Mouse (Mus musculus) heart, adult 18-20 months (tissue): ENCODE results near the gene Nisch. TPM values are rescaled to one million over a fixed set of nuclear protein-coding genes. Genes with fewer than 3 reads are reported as not detected.
A peak's percentile ranks its signal among the peaks of the same experiment; 100 is the strongest.

Experiments used
- DNase-seq, 2 experiments: peaks; one replicate each; pipeline ENCODE4 v3.0.0; 2021 to 2022; ENCODE audit warnings: mixed read lengths in 1 of 2
- total RNA-seq, 2 experiments: library from RNA; stranded (reverse); gene quantifications; 2 replicates each; pipeline ENCODE4 v1.2.3; 2021

Nisch gene
- total RNA-seq, 2 experiments from 2014 or later: 118 to 119 TPM

- peak; percentile 70 to 84 for DNase-seq
Measured at GRCm38 (mm10) chr14:31215157-31216002, 1.4 kb downstream of the Nisch start.

- DNase-seq: no peak
Measured at GRCm38 (mm10) chr14:31214684-31215083, 2.1 kb downstream of the Nisch start.

GRCm38 (mm10) chr14:31213868-31214267 is 2.9 kb downstream of the Nisch start:
- no peak for DNase-seq

- no peak for DNase-seq
Measured at GRCm38 (mm10) chr14:31212499-31212898, 4.2 kb downstream of the Nisch start.

GRCm38 (mm10) chr14:31211854-31212253 is 4.9 kb downstream of the Nisch start:
- no peak for DNase-seq

- DNase-seq: peak; percentile 69 to 83
Measured at GRCm38 (mm10) chr14:31209133-31209557, 7.6 kb downstream of the Nisch start.

GRCm38 (mm10) chr14:31208084-31208483 is 8.7 kb downstream of the Nisch start, which contains the start of gene Tnnc1:
Tnnc1 (plus strand) TSS chr14:31208312.
- DNase-seq: peak; percentile 66 to 75

GRCm38 (mm10) chr14:31207070-31207830 is 9.5 kb downstream of the Nisch start:
- DNase-seq: peak in 1 of 2 experiments; percentile 46

- DNase-seq: peak; percentile 96 to 98
Measured at GRCm38 (mm10) chr14:31206472-31206981, 10.2 kb downstream of the Nisch start.

GRCm38 (mm10) chr14:31205562-31206467 is 10.9 kb downstream of the Nisch start:
- DNase-seq: peak; percentile 61 to 75

- no peak for DNase-seq
Measured at GRCm38 (mm10) chr14:31205244-31205561, 11.5 kb downstream of the Nisch start.

- DNase-seq: no peak
Measured at GRCm38 (mm10) chr14:31204844-31205243, 11.9 kb downstream of the Nisch start.

GRCm38 (mm10) chr14:31200038-31200437 is 16.7 kb downstream of the Nisch start:
- no peak for DNase-seq

- no peak for DNase-seq
Measured at GRCm38 (mm10) chr14:31199599-31199998, 17.1 kb downstream of the Nisch start.

- DNase-seq: peak; percentile 68 to 70
Measured at GRCm38 (mm10) chr14:31197547-31198516, 18.9 kb downstream of the Nisch start.

- DNase-seq: no peak
Measured at GRCm38 (mm10) chr14:31195968-31196367, 20.8 kb downstream of the Nisch start.

GRCm38 (mm10) chr14:31195521-31195920 is 21.2 kb downstream of the Nisch start:
- DNase-seq: no peak

GRCm38 (mm10) chr14:31194891-31195513 is 21.7 kb downstream of the Nisch start:
- peak; percentile 91 to 95 for DNase-seq

- DNase-seq: no peak
Measured at GRCm38 (mm10) chr14:31194441-31194840, 22.3 kb downstream of the Nisch start.

- DNase-seq: no peak
Measured at GRCm38 (mm10) chr14:31193791-31194190, 23.0 kb downstream of the Nisch start.
